8 mouse cellular contexts compared by ENCODE assay signal in genomic region chr17:30005451-30005941, GRCm38 (mm10). TPM values are rescaled to one million over a fixed set of nuclear protein-coding genes. Genes with fewer than 3 reads are reported as not detected.
A peak's percentile ranks its signal among the peaks of the same experiment; 100 is the strongest.
DNase-seq lines count a peak whose midpoint lies in the region; ATAC-seq lines count a peak whose summit lies in the region.

No protein-coding gene starts in this region.

- peaks cover 41% of the 10 kb centered on the region for H3K4me1 ChIP-seq in heart, embryonic 15.5 days (replicated peaks)

- peaks cover 52% of the 10 kb centered on the region for H3K79me2 ChIP-seq in macrophage (ENCODE audit: inconsistent target)

- DNase-seq in 416B (ENCODE audit: low read depth), result peak; percentile 64
- peak; percentile 44 for DNase-seq in Muller cell, postnatal 12 days (ENCODE audit: inconsistent ontology term)
- peak; percentile 69 for DNase-seq in embryo, embryonic 9.5 days (ENCODE audit: extremely low spot score)
- DNase-seq in kidney, postnatal 14 days, result peak; percentile 63
- peak; percentile 20 for DNase-seq in spleen, adult 12 weeks (ENCODE audit: low spot score)
- DNase-seq in frontal cortex, postnatal 14 days (ENCODE audit: low spot score in 2 of 2), result no peak

- peak overlapping the region; percentile 100 for H3K27ac ChIP-seq in heart, embryonic 15.5 days
- H3K27ac ChIP-seq in macrophage, result peak overlapping the region; percentile 32; the same call in 1 of the 2 replicates

- WGBS in heart, embryonic 15.5 days, result under 1% methylated on average over 17 of the region's 19 CpGs
- 2% methylated on average over 13 of the region's 19 CpGs for WGBS in macrophage (ENCODE audit: missing documents)

- no peaks in the 10 kb centered on the region for H3K9me3 ChIP-seq in heart, embryonic 15.5 days (replicated peaks)

- H3K4me3 ChIP-seq in heart, embryonic 15.5 days, result peak overlapping the region; percentile 96
- H3K4me3 ChIP-seq in macrophage (ENCODE audit: inconsistent target), result peak overlapping the region; percentile 46

- peak overlapping the region; percentile 81 for H3K4me2 ChIP-seq in heart, embryonic 15.5 days

- no peaks in the 10 kb centered on the region for H3K27me3 ChIP-seq in heart, embryonic 15.5 days

- H3K36me3 ChIP-seq in heart, embryonic 15.5 days, result no peaks in the 10 kb centered on the region
- no peaks in the 10 kb centered on the region for H3K36me3 ChIP-seq in macrophage (ENCODE audit: inconsistent target)

- H3K9ac ChIP-seq in heart, embryonic 15.5 days, result peak overlapping the region; percentile 98

- ATAC-seq in heart, embryonic 15.5 days (replicated peaks; ENCODE audit: insufficient number of reproducible peaks, insufficient read depth, low FRiP score, low read depth), result peak; percentile 25

RNA-seq across cellular contexts. Expression of gene Zfand3, which starts 1.0 kb away (rescaled TPM):
- 49.3 and 53.9 TPM in 2 replicates for polyA plus RNA-seq in heart, embryonic 15.5 days (2015; fragmentation: Nextera tagmentation; extraction: Ambion mirVana)
- total RNA-seq in macrophage (2018; cell fraction: chromatin; rRNA removed), result 100 to 1,000 TPM in 4 of 26 experiments, 10 to 100 TPM in 22; 35.2 to 149 (median 51.8) TPM
- total RNA-seq in macrophage (2018; cell fraction: cytosol; rRNA removed), result 100 to 1,000 TPM in 10 of 26 experiments, 10 to 100 TPM in 16; 77.4 to 136 (median 95.6) TPM
- total RNA-seq in macrophage (2018; cell fraction: nucleus; rRNA removed), result 100 to 1,000 TPM in 2 of 26 experiments, 10 to 100 TPM in 24; 36.0 to 122 (median 53.8) TPM
- polyA plus RNA-seq in macrophage (2018), result 78.2 to 116 TPM (median 81.6 TPM) in 3 replicates

RNA-seq across cellular contexts. Expression of gene Mdga1, which starts 35.6 kb away (rescaled TPM):
- polyA plus RNA-seq in heart, embryonic 15.5 days (2015; fragmentation: Nextera tagmentation; extraction: Ambion mirVana), result 4.2 and 7.4 TPM in 2 replicates
- 1 to 10 TPM in 13 of 26 experiments, under 1 TPM in 7, not detected in 6; 0.43 to 6.2 (median 1.6) TPM for total RNA-seq in macrophage (2018; cell fraction: chromatin; rRNA removed)
- 1 to 10 TPM; 1.1 to 3.1 (median 1.9) TPM for total RNA-seq in macrophage (2018; cell fraction: cytosol; rRNA removed)
- total RNA-seq in macrophage (2018; cell fraction: nucleus; rRNA removed), result 1 to 10 TPM in 14 of 26 experiments, under 1 TPM in 8, not detected in 4; 0.35 to 3.1 (median 1.3) TPM
- polyA plus RNA-seq in macrophage (2018), result 0.96 to 2.0 TPM (median 1.3 TPM) in 3 replicates

Comparison
In these comparisons a context has a peak if more than half of its experiments do, and no peak if none do; other contexts are left out.
1. DNase-seq: peak in 416B (single experiment), Muller cell, postnatal 12 days (single experiment), embryo, embryonic 9.5 days (single experiment), kidney, postnatal 14 days (single experiment) and spleen, adult 12 weeks (single experiment); none in frontal cortex, postnatal 14 days (0 of 2).